Mouse (Mus musculus) forebrain, embryonic 16.5 days (tissue): ENCODE measurements around the gene Dbp. TPM values are rescaled to one million over a fixed set of nuclear protein-coding genes. Genes with fewer than 3 reads are reported as not detected.

Source experiments
- ATAC-seq: fragments of 200-750 bp; cut with Nextera tagmentation; 2 replicates; pipeline ENCODE4 v1.8.0; 2017; ENCODE audit warnings: mild to moderate bottlenecking, moderate library complexity
- H3K27ac ChIP-seq: fragments of 300-500 bp; sonication (generic); 2 replicates; pipeline ENCODE4 v1.5.1; 2014; ENCODE audit warnings: low read length, control low read depth
- H3K27me3 ChIP-seq: fragments of 300-500 bp; sonication (generic); replicated peaks from 2 replicates; pipeline ENCODE4 v1.6.1; 2014; ENCODE audit warnings: low read length; ENCODE audit not compliant: control insufficient read depth, insufficient read depth
- H3K36me3 ChIP-seq: fragments of 300-500 bp; sonication (generic); 2 replicates; pipeline ENCODE4 v1.6.1; 2014; ENCODE audit not compliant: control insufficient read depth, insufficient read depth
- H3K4me1 ChIP-seq: fragments of 300-500 bp; sonication (generic); replicated peaks from 2 replicates; pipeline ENCODE4 v1.6.1; 2014; ENCODE audit warnings: low read length; ENCODE audit not compliant: control insufficient read depth, insufficient read depth
- H3K4me2 ChIP-seq: fragments of 300-500 bp; sonication (generic); 2 replicates; pipeline ENCODE4 v1.6.1; 2014; ENCODE audit warnings: mild to moderate bottlenecking, low read length, control low read depth
- H3K4me3 ChIP-seq: fragments of 300-500 bp; sonication (generic); replicated peaks from 2 replicates; pipeline ENCODE4 v1.5.1; 2014; ENCODE audit warnings: mild to moderate bottlenecking, low read length, control low read depth
- H3K9ac ChIP-seq: fragments of 300-500 bp; sonication (generic); replicated peaks from 2 replicates; pipeline ENCODE4 v1.6.1; 2014; ENCODE audit warnings: low read depth, low read length, control low read depth
- H3K9me3 ChIP-seq: fragments of 300-500 bp; sonication (generic); 2 replicates; pipeline ENCODE4 v1.6.1; 2016; ENCODE audit warnings: low read length; ENCODE audit not compliant: control insufficient read depth
- WGBS: fragments of 180-500 bp; shearing (Covaris S2); extraction: QIAGEN DNeasy Blood & Tissue Kit; methylation state at CpG from one replicate; pipeline ENCODE4 v1.1.7; 2014; 5-methylcytosine and 5-hydroxymethylcytosine counted together
- polyA plus RNA-seq: library from polyadenylated mRNA; unstranded; fragments of >200 nt; fragmentation: Nextera tagmentation; extraction: Ambion mirVana; gene quantifications from 2 replicates; pipeline ENCODE4 v1.2.1, GENCODE M21; 2015

Dbp gene
- polyA plus RNA-seq, 1 experiment from 2014 or later: 4.3 TPM

- H3K9me3 ChIP-seq: no peaks in the 10 kb centered on the region
- 83% methylated on average over 19 of the region's 19 CpGs for WGBS
- no peaks in the 10 kb centered on the region for H3K27me3 ChIP-seq
- H3K27ac ChIP-seq: peak overlapping the region; percentile 60
- H3K9ac ChIP-seq: peak overlapping the region; percentile 14; the same call in 1 of the 2 replicates
- no peak for ATAC-seq
- peaks cover 43% of the 10 kb centered on the region for H3K4me1 ChIP-seq
- H3K4me3 ChIP-seq: peak overlapping the region; percentile 64
- H3K4me2 ChIP-seq: peak overlapping the region; percentile 75
- peaks cover 31% of the 10 kb centered on the region for H3K36me3 ChIP-seq
Measured at GRCm38 (mm10) chr7:45715741-45716459, 11.0 kb downstream of the Dbp start.

GRCm38 (mm10) chr7:45716460-45716857 lies 11.6 kb downstream of the Dbp start:
- peaks cover 43% of the 10 kb centered on the region for H3K4me1 ChIP-seq
- H3K27ac ChIP-seq: no peak overlapping the region
- H3K4me2 ChIP-seq: peak overlapping the region; percentile 68
- peak overlapping the region; percentile 9; the same call in 1 of the 2 replicates for H3K4me3 ChIP-seq
- WGBS: 94% methylated on average over 3 of the region's 3 CpGs
- no peaks in the 10 kb centered on the region for H3K9me3 ChIP-seq
- ATAC-seq: no peak
- H3K36me3 ChIP-seq: peaks cover 31% of the 10 kb centered on the region
- no peak overlapping the region for H3K9ac ChIP-seq
- no peaks in the 10 kb centered on the region for H3K27me3 ChIP-seq

GRCm38 (mm10) chr7:45716952-45717917 lies 12.3 kb downstream of the Dbp start:
- 0 out of 2 replicates have a peak, but pooled peaks have one; percentile 3 for ATAC-seq
- Histone ChIP-seq H3K4me1 (peaks cover 43% of the 10 kb centered on the region), H3K27ac (peak overlapping the region; percentile 86), H3K4me3 (peak overlapping the region; percentile 63), H3K4me2 (peak overlapping the region; percentile 68), H3K36me3 (peaks cover 24% of the 10 kb centered on the region), H3K27me3 (no peaks in the 10 kb centered on the region), H3K9me3 (no peaks in the 10 kb centered on the region), H3K9ac (peak overlapping the region; percentile 85)
- 9% methylated on average over 31 of the region's 31 CpGs for WGBS

- ATAC-seq: peak; percentile 75
- H3K4me3 ChIP-seq: peak within 1 kb of the TSS; percentile 63
- H3K27me3 ChIP-seq: no peaks in the 10 kb centered on the region
- peaks cover 21% of the 10 kb centered on the region for H3K36me3 ChIP-seq
- WGBS: under 1% methylated on average over 40 of the region's 41 CpGs
- H3K9ac ChIP-seq: peak within 1 kb of the TSS; percentile 85
- peak within 1 kb of the TSS; percentile 86 for H3K4me2 ChIP-seq
- H3K9me3 ChIP-seq: no peaks in the 10 kb centered on the region
- peaks cover 43% of the 10 kb centered on the region for H3K4me1 ChIP-seq
- H3K27ac ChIP-seq: peak within 1 kb of the TSS; percentile 92
Measured at GRCm38 (mm10) chr7:45717918-45718297, 13.0 kb downstream of the Dbp start, which contains the start of gene Sphk2. Gene Sphk2 (minus strand): TSS chr7:45718002.

- H3K36me3 ChIP-seq: peaks cover 18% of the 10 kb centered on the region
- WGBS: 0% methylated on average over 20 of the region's 20 CpGs
Measured at GRCm38 (mm10) chr7:45718331-45718730, 13.4 kb downstream of the Dbp start.

GRCm38 (mm10) chr7:45719180-45719579 lies 14.3 kb downstream of the Dbp start:
- Histone ChIP-seq H3K27ac (no peak overlapping the region), H3K27me3 (no peaks in the 10 kb centered on the region), H3K9ac (peak overlapping the region; percentile 68), H3K9me3 (no peaks in the 10 kb centered on the region), H3K4me3 (peak overlapping the region; percentile 63), H3K36me3 (peaks cover 21% of the 10 kb centered on the region), H3K4me2 (peak overlapping the region; percentile 86), H3K4me1 (peaks cover 39% of the 10 kb centered on the region)
- no peak for ATAC-seq
- 78% methylated on average over 10 of the region's 10 CpGs for WGBS

More at GRCm38 (mm10) chr7:45718331-45718730, 13.4 kb downstream of the Dbp start:
- H3K4me3 ChIP-seq: peak overlapping the region; percentile 63
- peak overlapping the region; percentile 68 for H3K9ac ChIP-seq
- peaks cover 43% of the 10 kb centered on the region for H3K4me1 ChIP-seq
- H3K9me3 ChIP-seq: no peaks in the 10 kb centered on the region
- H3K4me2 ChIP-seq: peak overlapping the region; percentile 86
- H3K27me3 ChIP-seq: no peaks in the 10 kb centered on the region
- ATAC-seq: no peak
- peak overlapping the region; percentile 92 for H3K27ac ChIP-seq

GRCm38 (mm10) chr7:45719738-45720412 lies 15.0 kb downstream of the Dbp start:
- H3K9ac ChIP-seq: no peak overlapping the region
- WGBS: 92% methylated on average over 15 of the region's 16 CpGs

GRCm38 (mm10) chr7:45720413-45721233 lies 15.7 kb downstream of the Dbp start, which contains the start of gene Fam83e:
Gene Fam83e (plus strand): TSS chr7:45721212.
- Histone ChIP-seq H3K4me1 (peaks cover 31% of the 10 kb centered on the region), H3K4me3 (no peak within 1 kb of the TSS), H3K4me2 (no peak within 1 kb of the TSS), H3K36me3 (peaks cover 27% of the 10 kb centered on the region), H3K9me3 (no peaks in the 10 kb centered on the region), H3K27me3 (no peaks in the 10 kb centered on the region), H3K27ac (no peak within 1 kb of the TSS), H3K9ac (no peak within 1 kb of the TSS)
- 84% methylated on average over 14 of the region's 14 CpGs for WGBS
- ATAC-seq: no peak

More at GRCm38 (mm10) chr7:45719738-45720412, 15.0 kb downstream of the Dbp start:
- no peaks in the 10 kb centered on the region for H3K27me3 ChIP-seq
- H3K36me3 ChIP-seq: peaks cover 26% of the 10 kb centered on the region
- H3K4me3 ChIP-seq: no peak overlapping the region
- H3K9me3 ChIP-seq: no peaks in the 10 kb centered on the region
- H3K27ac ChIP-seq: no peak overlapping the region
- no peak overlapping the region for H3K4me2 ChIP-seq
- peaks cover 34% of the 10 kb centered on the region for H3K4me1 ChIP-seq
- ATAC-seq: no peak
